Mouse (Mus musculus): ENCODE measurements around the gene Patz1. TPM values are rescaled to one million over a fixed set of nuclear protein-coding genes. Genes with fewer than 3 reads are reported as not detected.

Patz1 gene
- total and polyA plus RNA-seq, 3 experiments: 29.5 to 37.4 (median 31.5) TPM

DNA sequence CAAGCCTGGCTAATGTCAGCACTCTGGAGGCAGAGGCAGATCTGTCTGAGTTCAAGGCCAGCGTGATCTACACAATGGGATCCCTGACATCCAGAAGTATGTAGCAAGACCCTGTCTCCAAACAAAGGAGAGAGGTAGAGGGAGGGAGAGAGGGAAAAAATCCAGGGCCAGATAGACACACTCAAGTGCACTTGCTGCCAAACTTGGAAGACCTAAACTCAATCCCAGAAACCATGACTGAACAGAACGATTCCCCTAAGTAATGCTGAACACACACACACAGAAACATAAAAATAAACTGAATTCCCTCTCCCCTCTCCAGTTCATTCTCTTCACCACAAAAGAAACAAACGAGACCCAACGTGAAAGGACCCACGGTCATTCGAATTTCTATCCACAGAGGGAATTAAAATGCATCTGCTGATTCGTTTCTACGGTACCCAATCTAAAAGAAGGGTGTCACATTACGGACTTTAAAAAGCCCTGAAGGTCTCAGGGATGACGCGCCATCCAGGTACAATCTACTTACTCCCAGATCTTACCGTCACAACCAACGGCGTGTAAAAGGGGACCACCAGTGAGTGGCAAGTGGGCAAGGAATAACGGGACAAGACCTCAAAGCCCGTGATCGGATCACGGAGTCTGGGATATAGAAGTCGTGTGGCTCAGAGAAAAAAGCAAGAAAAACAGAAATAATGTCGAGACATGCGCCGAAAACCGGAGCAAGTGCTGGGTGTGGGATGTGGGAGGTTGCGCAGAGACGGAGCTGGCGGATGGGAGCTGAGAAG, 23.2 kb upstream of the Patz1 start:
- peaks cover 0 to 37% of the 10 kb centered on the region in 2 experiments; a peak in 2 of 4 replicates for H3K4me1 ChIP-seq (ENCODE audit: control insufficient read depth in 1 of 2, insufficient read depth in 2 of 2)
- peaks cover 21 to 39% of the 10 kb centered on the region in 2 experiments for H3K36me3 ChIP-seq (replicated peaks in 1 of 2; ENCODE audit: control insufficient read depth in 1 of 2, insufficient read depth in 1 of 2, low read length in 1 of 2)
- dilution Hi-C loops (cut with MboI; ENCODE audit: extremely low pct_ligation_motif_present, extremely low pct_unique_long_range_greater_than_20kb, low sequenced_read_pairs): no loop called here
- peaks cover 39% of the 10 kb centered on the region for H3K79me2 ChIP-seq (replicated peaks; ENCODE audit: control insufficient read depth, extremely low read depth, insufficient read depth, poor library complexity, severe bottlenecking)
- in situ Hi-C loops (cut with MboI; ENCODE audit: low pct_ligation_motif_present, low pct_unique_long_range_greater_than_20kb, low sequenced_read_pairs): no loop called here
- peak overlapping the region; percentile 81 to 96 (median 92) for H3K4me3 ChIP-seq (replicated peaks in 1 of 3; ENCODE audit: low read depth in 2 of 3, low read length in 2 of 3, poor library complexity in 1 of 3)
- H3K9ac ChIP-seq (ENCODE audit: insufficient read depth, low read depth): peak overlapping the region; percentile 77
- TF ChIP-seq CHD1 (IDR thresholded peaks at IDR 0.05; ENCODE audit: low read depth, low read length) (0 out of 2 replicates have a peak, but pooled peaks have one; percentile 27), PAX5 (IDR thresholded peaks at IDR 0.05; ENCODE audit: low read length) (no peak), SIN3A (IDR thresholded peaks at IDR 0.05; ENCODE audit: low read length) (no peak)
- H3K27ac ChIP-seq (ENCODE audit: insufficient read depth, low read depth): peak overlapping the region; percentile 21
- no peak for DNase-seq (ENCODE audit: extremely low read depth)
- peaks cover 3% of the 10 kb centered on the region for H3K27me3 ChIP-seq (replicated peaks)
- H3K4me2 ChIP-seq (ENCODE audit: insufficient read depth, low read depth, poor library complexity, severe bottlenecking): peak overlapping the region; percentile 99
- H3K9me3 ChIP-seq (replicated peaks; ENCODE audit: low read length): no peaks in the 10 kb centered on the region

DNA sequence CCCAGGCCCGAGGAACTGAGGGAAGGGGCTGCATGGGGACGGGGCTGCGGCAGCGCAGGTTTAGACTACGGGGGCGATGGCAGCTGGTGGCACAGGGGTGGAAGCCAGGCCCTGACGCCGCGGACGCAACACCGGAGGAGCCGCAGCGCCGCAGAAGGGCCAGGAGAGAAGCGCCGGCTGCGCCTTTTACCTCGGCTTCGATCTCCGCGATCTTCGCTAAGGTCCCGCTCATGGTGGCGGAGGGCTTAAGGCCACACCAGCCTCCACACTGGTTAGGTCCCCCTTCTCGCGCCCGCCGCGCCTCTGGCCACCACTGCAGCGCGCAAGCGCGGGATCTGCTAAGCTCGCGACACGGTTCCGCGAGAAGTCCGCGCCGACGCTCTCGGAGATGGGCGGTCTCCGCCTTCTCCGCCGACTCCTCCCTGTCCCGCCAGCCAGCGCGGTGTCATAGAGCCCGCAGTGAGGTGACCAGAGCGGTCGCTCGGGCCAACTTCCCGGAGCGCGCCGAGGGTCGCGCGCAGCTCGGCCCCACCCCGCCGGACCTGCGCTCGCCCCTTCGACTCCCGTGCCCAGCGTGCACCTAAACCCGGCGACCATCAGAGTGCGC, 22.5 kb upstream of the Patz1 start, which contains the start of gene Drg1:
Gene Drg1, minus strand, starts transcription at position 337 of the 607 bp plus-strand sequence.
- H3K9me3 ChIP-seq (replicated peaks; ENCODE audit: low read length): no peaks in the 10 kb centered on the region
- peak within 1 kb of the TSS; percentile 87 for H3K9ac ChIP-seq (ENCODE audit: insufficient read depth, low read depth)
- peaks cover 3% of the 10 kb centered on the region for H3K27me3 ChIP-seq (replicated peaks)
- H3K4me2 ChIP-seq (ENCODE audit: insufficient read depth, low read depth, poor library complexity, severe bottlenecking): peak within 1 kb of the TSS; percentile 99
- peaks cover 0 to 33% of the 10 kb centered on the region in 2 experiments; a peak in 2 of 4 replicates for H3K4me1 ChIP-seq (ENCODE audit: control insufficient read depth in 1 of 2, insufficient read depth in 2 of 2)
- H3K79me2 ChIP-seq (replicated peaks; ENCODE audit: control insufficient read depth, extremely low read depth, insufficient read depth, poor library complexity, severe bottlenecking): peaks cover 37% of the 10 kb centered on the region
- peaks cover 17 to 34% of the 10 kb centered on the region in 2 experiments for H3K36me3 ChIP-seq (replicated peaks in 1 of 2; ENCODE audit: control insufficient read depth in 1 of 2, insufficient read depth in 1 of 2, low read length in 1 of 2)
- H3K27ac ChIP-seq (ENCODE audit: insufficient read depth, low read depth): peak within 1 kb of the TSS; percentile 21
- peak; percentile 96 for DNase-seq (ENCODE audit: extremely low read depth)
- dilution Hi-C loops (cut with MboI; ENCODE audit: extremely low pct_ligation_motif_present, extremely low pct_unique_long_range_greater_than_20kb, low sequenced_read_pairs): no loop called here
- peak within 1 kb of the TSS; percentile 81 to 96 (median 92) for H3K4me3 ChIP-seq (replicated peaks in 1 of 3; ENCODE audit: low read depth in 2 of 3, low read length in 2 of 3, poor library complexity in 1 of 3)
- in situ Hi-C loops (cut with MboI; ENCODE audit: low pct_ligation_motif_present, low pct_unique_long_range_greater_than_20kb, low sequenced_read_pairs): no loop called here
- TF ChIP-seq IRF4 (IDR thresholded peaks at IDR 0.05; ENCODE audit: low read depth, low read length) (peak; percentile 76), TBP (conservative IDR thresholded peaks at IDR 0.05; ENCODE audit: low read depth, low read length) (peak; percentile 85), RAD21 (IDR thresholded peaks at IDR 0.05; ENCODE audit: low read depth, low read length) (no peak), ELF1 (IDR thresholded peaks at IDR 0.05; ENCODE audit: low read depth, low read length) (peak; percentile 90), ZMIZ1 (IDR thresholded peaks at IDR 0.05; ENCODE audit: low read depth, low read length) (peak; percentile 97), SMC3 (IDR thresholded peaks at IDR 0.05; ENCODE audit: low read depth, low read length) (no peak; the same call in 1 of the 2 replicates), MYC (IDR thresholded peaks at IDR 0.05; ENCODE audit: low read depth, low read length) (no peak; the same call in 1 of the 2 replicates), E2F4 (IDR thresholded peaks at IDR 0.05; ENCODE audit: insufficient replicate concordance, low read depth, low read length) (0 out of 2 replicates have a peak, but pooled peaks have one; percentile 82), UBTF (IDR thresholded peaks at IDR 0.05; ENCODE audit: low read depth, low read length) (peak; percentile 61; the same call in 1 of the 2 replicates), MEF2A (IDR thresholded peaks at IDR 0.05; ENCODE audit: borderline replicate concordance, low read depth, low read length) (peak; percentile 67), CHD1 (IDR thresholded peaks at IDR 0.05; ENCODE audit: low read depth, low read length) (peak; percentile 81; the same call in 1 of the 2 replicates), POLR2AphosphoS2 (IDR thresholded peaks at IDR 0.05; ENCODE audit: low read depth, low read length) (peak; percentile 97), NELFE (IDR thresholded peaks at IDR 0.05; ENCODE audit: low read depth, low read length) (peak; percentile 99), CTCF (conservative IDR thresholded peaks at IDR 0.05 in 1 of 2, IDR thresholded peaks at IDR 0.05 in 1 of 2; ENCODE audit: low read depth in 2 of 2, low read length in 2 of 2) (no peak), ETS1 (conservative IDR thresholded peaks at IDR 0.05; ENCODE audit: low read depth, low read length) (0 out of 2 replicates have a peak, but pooled peaks have one; percentile 20), POLR2A (IDR thresholded peaks at IDR 0.05; ENCODE audit: low read depth, low read length) (peak; percentile 99), BHLHE40 (IDR thresholded peaks at IDR 0.05; ENCODE audit: low read depth, low read length) (peak; percentile 78), HCFC1 (IDR thresholded peaks at IDR 0.05; ENCODE audit: low read depth, low read length) (peak; percentile 86), EP300 (IDR thresholded peaks at IDR 0.05; ENCODE audit: low read length) (no peak), MXI1 (IDR thresholded peaks at IDR 0.05; ENCODE audit: low read depth, low read length) (peak; percentile 89), USF2 (conservative IDR thresholded peaks at IDR 0.05; ENCODE audit: low read depth, low read length) (no peak), ZC3H11A (IDR thresholded peaks at IDR 0.05; ENCODE audit: low read depth, low read length) (no peak), MAX (IDR thresholded peaks at IDR 0.05; ENCODE audit: low read length) (peak; percentile 82), USF1 (IDR thresholded peaks at IDR 0.05; ENCODE audit: low read depth, low read length) (no peak), RCOR1 (conservative IDR thresholded peaks at IDR 0.05; ENCODE audit: low read depth, low read length) (peak; percentile 79; the same call in 1 of the 2 replicates), JUND (conservative IDR thresholded peaks at IDR 0.05; ENCODE audit: low read depth, low read length) (no peak), ZNF384 (IDR thresholded peaks at IDR 0.05; ENCODE audit: low read depth, low read length) (no peak), GABPA (IDR thresholded peaks at IDR 0.05; ENCODE audit: insufficient replicate concordance, low read depth, low read length) (no peak; the same call in 1 of the 2 replicates)

Measured in CH12.LX (cell line).